Mouse (Mus musculus) liver, embryonic 16.5 days (tissue): ENCODE results near the gene Pgc. TPM values are rescaled to one million over a fixed set of nuclear protein-coding genes. Genes with fewer than 3 reads are reported as not detected.

Source experiments
- ATAC-seq: fragments of 200-750 bp; cut with Nextera tagmentation; 2 replicates; pipeline ENCODE4 v1.8.0; 2017; ENCODE audit warnings: low read depth, mild to moderate bottlenecking, moderate number of reproducible peaks, moderate library complexity
- H3K27ac ChIP-seq: fragments of 300-500 bp; sonication (generic); 2 replicates; pipeline ENCODE4 v1.5.1; 2014; ENCODE audit warnings: mild to moderate bottlenecking, low read length
- H3K27me3 ChIP-seq: fragments of 300-500 bp; sonication (generic); 2 replicates; pipeline ENCODE4 v1.6.1; 2014; ENCODE audit warnings: low read depth, low read length, mixed read lengths; ENCODE audit not compliant: control insufficient read depth, insufficient read depth
- H3K36me3 ChIP-seq: fragments of 300-500 bp; sonication (generic); 2 replicates; pipeline ENCODE4 v1.6.1; 2014; ENCODE audit warnings: mild to moderate bottlenecking; ENCODE audit not compliant: control insufficient read depth, insufficient read depth
- H3K4me1 ChIP-seq: fragments of 300-500 bp; sonication (generic); 2 replicates; pipeline ENCODE4 v1.6.1; 2014; ENCODE audit warnings: low read depth, low read length, mixed read lengths; ENCODE audit not compliant: control insufficient read depth
- H3K4me2 ChIP-seq: fragments of 300-500 bp; sonication (generic); 2 replicates; pipeline ENCODE4 v1.6.1; 2014; ENCODE audit warnings: low read depth, low read length, mixed read lengths
- H3K4me3 ChIP-seq: fragments of 300-500 bp; sonication (generic); 2 replicates; pipeline ENCODE4 v1.5.1; 2014; ENCODE audit warnings: low read depth, mild to moderate bottlenecking, low read length
- H3K9ac ChIP-seq: fragments of 300-500 bp; sonication (generic); 2 replicates; pipeline ENCODE4 v1.6.1; 2014; ENCODE audit warnings: low read depth, low read length
- H3K9me3 ChIP-seq: fragments of 300-500 bp; sonication (generic); replicated peaks from 2 replicates; pipeline ENCODE4 v1.6.1; 2016; ENCODE audit warnings: low read length; ENCODE audit not compliant: control insufficient read depth
- WGBS: fragments of 180-500 bp; shearing (Covaris S2); extraction: QIAGEN DNeasy Blood & Tissue Kit; methylation state at CpG from one replicate; pipeline ENCODE4 v1.1.7; 2014; ENCODE audit not compliant: insufficient replicate concordance; 5-methylcytosine and 5-hydroxymethylcytosine counted together
- polyA plus RNA-seq: library from polyadenylated mRNA; unstranded; fragments of >200 nt; fragmentation: Nextera tagmentation; extraction: Ambion mirVana; gene quantifications from 2 replicates; pipeline ENCODE4 v1.2.1, GENCODE M21; 2015

Gene Pgc
- polyA plus RNA-seq, 1 experiment from 2014 or later, result not detected

DNA sequence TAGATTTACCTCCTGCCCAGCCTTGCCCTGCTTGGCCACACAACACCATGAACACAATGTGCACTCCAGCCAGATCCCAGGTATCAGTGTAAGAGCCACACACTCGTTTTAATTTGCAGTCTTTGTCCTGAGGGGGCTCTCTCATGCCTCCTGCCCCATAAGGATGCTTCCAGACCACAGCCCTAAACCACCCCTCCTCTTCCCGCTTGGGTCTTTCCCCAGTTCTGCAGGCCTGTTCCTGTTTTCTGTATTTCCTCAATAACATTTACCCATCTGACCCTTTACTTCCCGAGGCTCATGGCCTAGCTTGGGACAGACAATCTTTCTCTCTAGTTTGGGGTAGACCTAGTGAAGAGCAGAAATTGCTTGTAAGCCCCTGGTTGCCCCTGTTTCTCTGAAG lies 11.6 kb upstream of the Pgc start:
- Histone ChIP-seq H3K36me3 (no peaks in the 10 kb centered on the region), H3K9me3 (no peaks in the 10 kb centered on the region), H3K27me3 (no peaks in the 10 kb centered on the region), H3K27ac (no peak overlapping the region), H3K4me2 (no peak overlapping the region), H3K4me3 (no peak overlapping the region), H3K4me1 (no peaks in the 10 kb centered on the region), H3K9ac (no peak overlapping the region)
- ATAC-seq, result no peak
- WGBS, result 20% methylated on average over 3 of the region's 3 CpGs

DNA sequence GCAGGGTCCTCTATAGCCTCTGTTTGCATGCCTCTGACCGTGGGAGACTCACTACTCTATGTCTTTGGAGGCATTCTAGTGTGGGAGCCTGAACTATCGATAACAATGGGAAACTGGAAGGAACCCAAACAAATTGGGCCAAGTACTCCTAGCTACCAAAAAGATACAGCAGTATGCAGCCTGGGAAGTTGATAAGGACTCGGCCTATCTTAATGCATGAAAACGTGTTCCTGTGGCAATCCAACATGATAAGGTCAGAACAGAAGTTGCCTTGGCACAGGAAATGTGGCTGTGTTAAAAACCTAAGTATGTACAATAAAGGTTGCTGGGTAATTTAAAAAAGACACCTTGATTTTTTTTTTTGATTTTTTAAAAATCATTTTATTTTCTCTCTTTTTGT lies 5.5 kb upstream of the Pgc start:
- no peak for ATAC-seq
- WGBS, result 25% methylated on average over 4 of the region's 4 CpGs

GRCm38 (mm10) chr17:47730633-47731575 lies 4.3 kb downstream of the Pgc start:
- H3K27me3 ChIP-seq, result no peaks in the 10 kb centered on the region
- ATAC-seq, result no peak
- H3K9ac ChIP-seq, result no peak overlapping the region
- no peak overlapping the region for H3K4me3 ChIP-seq
- no peak overlapping the region for H3K4me2 ChIP-seq
- H3K27ac ChIP-seq, result no peak overlapping the region
- no peaks in the 10 kb centered on the region for H3K36me3 ChIP-seq
- no peaks in the 10 kb centered on the region for H3K4me1 ChIP-seq
- WGBS, result 56% methylated on average over 24 of the region's 24 CpGs
- no peaks in the 10 kb centered on the region for H3K9me3 ChIP-seq

More for the DNA sequence above, 5.5 kb upstream of the Pgc start:
- Histone ChIP-seq H3K9ac (no peak overlapping the region), H3K4me2 (no peak overlapping the region), H3K27ac (no peak overlapping the region), H3K36me3 (no peaks in the 10 kb centered on the region), H3K4me1 (no peaks in the 10 kb centered on the region), H3K27me3 (no peaks in the 10 kb centered on the region), H3K9me3 (no peaks in the 10 kb centered on the region), H3K4me3 (no peak overlapping the region)

GRCm38 (mm10) chr17:47735553-47736100 lies 9.0 kb downstream of the Pgc start:
- no peak overlapping the region for H3K4me3 ChIP-seq
- no peak overlapping the region for H3K27ac ChIP-seq
- peaks cover 18% of the 10 kb centered on the region for H3K4me1 ChIP-seq
- peaks cover 18% of the 10 kb centered on the region for H3K27me3 ChIP-seq
- no peaks in the 10 kb centered on the region for H3K36me3 ChIP-seq
- no peak for ATAC-seq
- no peak overlapping the region for H3K9ac ChIP-seq
- WGBS, result 71% methylated on average over 14 of the region's 14 CpGs
- no peak overlapping the region for H3K4me2 ChIP-seq
- no peaks in the 10 kb centered on the region for H3K9me3 ChIP-seq

DNA sequence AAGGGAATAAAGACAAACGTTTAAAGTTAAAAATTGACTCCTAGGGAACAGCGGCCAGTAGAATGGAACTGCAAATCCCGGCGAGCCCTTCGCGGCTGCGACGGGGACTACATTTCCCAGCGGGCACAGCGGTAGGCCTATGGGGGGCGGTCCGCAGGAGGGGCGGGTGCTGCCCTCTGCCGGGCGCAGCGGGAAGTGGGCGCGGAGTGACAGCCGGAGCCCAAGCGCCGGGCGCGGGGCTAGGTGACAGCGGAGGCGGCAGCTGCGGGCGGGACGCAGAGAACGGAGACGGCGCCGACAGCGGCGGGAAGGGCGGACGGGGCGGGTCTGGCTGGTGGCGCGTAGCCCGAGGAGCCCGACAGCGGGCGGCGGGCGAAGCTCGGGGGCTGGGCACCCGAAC lies 10.2 kb downstream of the Pgc start, which contains the start of gene Tfeb:
Gene Tfeb, plus strand, starts transcription at position 175 of the 400 bp plus-strand sequence.
- WGBS, result under 1% methylated on average over 47 of the region's 47 CpGs
- Histone ChIP-seq H3K4me2 (peak within 1 kb of the TSS; percentile 99), H3K27ac (peak within 1 kb of the TSS; percentile 82)

GRCm38 (mm10) chr17:47737271-47738065 lies 10.8 kb downstream of the Pgc start:
- peak overlapping the region; percentile 82 for H3K27ac ChIP-seq

More for the DNA sequence above, 10.2 kb downstream of the Pgc start, which contains the start of gene Tfeb:
- H3K36me3 ChIP-seq, result no peaks in the 10 kb centered on the region
- H3K4me1 ChIP-seq, result peaks cover 18% of the 10 kb centered on the region
- peak within 1 kb of the TSS; percentile 73 for H3K9ac ChIP-seq
- H3K9me3 ChIP-seq, result no peaks in the 10 kb centered on the region
- peaks cover 18% of the 10 kb centered on the region for H3K27me3 ChIP-seq
- H3K4me3 ChIP-seq, result peak within 1 kb of the TSS; percentile 77
- ATAC-seq, result peak; percentile 80

GRCm38 (mm10) chr17:47738066-47738878 lies 11.6 kb downstream of the Pgc start:
- no peaks in the 10 kb centered on the region for H3K36me3 ChIP-seq
- H3K4me2 ChIP-seq, result peak overlapping the region; percentile 99
- H3K27me3 ChIP-seq, result peaks cover 18% of the 10 kb centered on the region
- peak overlapping the region; percentile 52 for H3K9ac ChIP-seq
- peaks cover 26% of the 10 kb centered on the region for H3K4me1 ChIP-seq
- peak overlapping the region; percentile 77 for H3K4me3 ChIP-seq
- H3K9me3 ChIP-seq, result no peaks in the 10 kb centered on the region
- WGBS, result 2% methylated on average over 60 of the region's 61 CpGs
- H3K27ac ChIP-seq, result peak overlapping the region; percentile 37; the same call in 1 of the 2 replicates
- peak; percentile 15 for ATAC-seq

More at GRCm38 (mm10) chr17:47737271-47738065, 10.8 kb downstream of the Pgc start:
- H3K9ac ChIP-seq, result peak overlapping the region; percentile 73
- H3K9me3 ChIP-seq, result no peaks in the 10 kb centered on the region
- peak overlapping the region; percentile 99 for H3K4me2 ChIP-seq
- peak overlapping the region; percentile 77 for H3K4me3 ChIP-seq
- under 1% methylated on average over 50 of the region's 60 CpGs for WGBS
- peaks cover 18% of the 10 kb centered on the region for H3K27me3 ChIP-seq
- H3K36me3 ChIP-seq, result no peaks in the 10 kb centered on the region
- ATAC-seq, result peak; percentile 80
- peaks cover 18% of the 10 kb centered on the region for H3K4me1 ChIP-seq
